Mouse (Mus musculus) cerebellum, postnatal 36 days (tissue): Measurements from ENCODE around the gene Rps15.
A peak's percentile ranks its signal among the peaks of the same experiment; 100 is the strongest.
"Not testable (repeated sequence)": the region's sequence is repeated elsewhere in the genome, so short reads cannot be mapped to it uniquely, and the experiment has no call there.

Experiments used
- DNase-seq, 2 experiments: peaks; one replicate each; pipeline ENCODE4 v3.0.0; 2021 to 2022; ENCODE audit warnings: mixed read lengths in 2 of 2

Gene Rps15

GRCm38 (mm10) chr10:80292251-80293146, at the start of gene Rps15:
TSS of gene Rps15 (plus strand) at chr10:80292453.
- DNase-seq, result peak; percentile 95 to 97

- DNase-seq, result no peak
Measured at GRCm38 (mm10) chr10:80242607-80243006, 49.6 kb upstream of the Rps15 start.

DNA sequence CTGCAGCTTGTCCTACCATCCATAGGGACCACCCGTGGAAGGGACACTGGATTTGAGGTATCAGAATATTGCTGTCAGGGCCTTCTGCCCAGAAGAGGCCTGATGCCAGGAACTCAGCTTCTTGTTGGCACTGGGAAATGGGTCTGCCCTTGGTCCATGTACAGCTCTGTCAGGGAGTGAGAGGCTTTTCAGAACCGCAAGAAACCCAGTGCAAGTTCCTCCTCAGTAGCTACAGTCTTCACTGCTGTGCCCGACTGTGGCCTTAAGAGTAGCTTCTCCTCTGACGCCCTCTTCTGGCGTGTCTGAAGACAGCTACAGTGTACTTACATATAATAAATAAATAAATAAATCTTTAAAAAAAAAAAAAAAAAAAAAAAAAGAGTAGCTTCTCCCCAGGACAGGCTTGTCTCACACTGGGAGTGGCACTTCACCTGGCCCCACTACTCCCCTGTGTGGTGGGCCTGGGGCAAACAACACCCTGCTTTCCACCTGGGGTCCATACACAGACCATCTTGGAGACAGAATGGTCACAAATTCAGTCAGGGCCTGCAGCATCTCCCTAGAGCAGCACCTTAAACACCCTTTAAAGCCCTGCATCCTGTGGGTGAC, 47.4 kb upstream of the Rps15 start:
- peak; percentile 65 to 73 for DNase-seq

- DNase-seq, result peak; percentile 84 to 92
Measured at GRCm38 (mm10) chr10:80245600-80245999, 46.7 kb upstream of the Rps15 start.

DNA sequence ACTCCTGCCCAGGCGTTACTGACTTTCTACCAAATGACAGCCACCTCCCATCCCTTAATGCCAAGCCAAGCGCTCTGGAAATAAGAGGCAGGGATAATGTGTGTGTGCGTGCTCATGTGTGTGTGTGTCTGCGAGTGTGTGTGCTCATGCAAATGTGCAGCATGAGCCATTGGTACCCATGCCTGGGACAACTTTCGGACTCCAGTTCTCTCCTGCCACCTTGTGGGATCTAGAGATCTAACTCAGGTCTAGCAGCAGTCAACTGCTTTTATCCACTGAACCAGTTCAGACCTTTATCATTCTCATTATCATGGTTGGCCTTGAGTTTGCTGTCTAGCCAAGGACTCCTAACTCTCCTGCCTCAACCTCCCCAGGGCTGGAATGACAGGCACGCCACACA, 44.4 kb upstream of the Rps15 start:
- no peak for DNase-seq

DNA sequence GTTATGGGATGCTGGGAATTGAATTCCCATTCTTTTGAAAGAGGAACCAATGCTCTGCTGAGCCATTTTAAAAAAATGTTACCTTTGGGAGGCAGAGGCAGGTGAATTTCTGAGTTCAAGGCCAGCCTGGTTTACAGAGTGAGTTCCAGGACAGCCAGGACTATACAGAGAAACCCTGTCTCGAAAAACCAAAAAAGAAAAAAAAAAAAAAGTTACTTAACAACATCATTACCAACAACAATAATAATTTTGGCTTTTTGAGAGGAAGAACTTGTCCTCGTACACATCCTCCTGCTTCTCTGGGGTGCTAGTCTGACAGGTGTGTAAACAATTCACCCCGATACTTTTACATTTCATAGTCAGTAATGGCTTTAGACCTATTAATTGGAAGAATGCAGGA, 43.8 kb upstream of the Rps15 start:
- not testable (repeated sequence) for DNase-seq

GRCm38 (mm10) chr10:80248971-80249640, 43.1 kb upstream of the Rps15 start, which contains the start of gene Ndufs7:
TSS of gene Ndufs7 (plus strand) at chr10:80249121.
- peak; percentile 93 to 99 for DNase-seq

GRCm38 (mm10) chr10:80250059-80250458, 42.2 kb upstream of the Rps15 start:
- DNase-seq, result no peak

GRCm38 (mm10) chr10:80250573-80250972, 41.7 kb upstream of the Rps15 start:
- no peak for DNase-seq

GRCm38 (mm10) chr10:80252011-80252410, 40.2 kb upstream of the Rps15 start:
- DNase-seq, result no peak

- DNase-seq, result no peak
Measured at GRCm38 (mm10) chr10:80252493-80253274, 39.6 kb upstream of the Rps15 start.

DNA sequence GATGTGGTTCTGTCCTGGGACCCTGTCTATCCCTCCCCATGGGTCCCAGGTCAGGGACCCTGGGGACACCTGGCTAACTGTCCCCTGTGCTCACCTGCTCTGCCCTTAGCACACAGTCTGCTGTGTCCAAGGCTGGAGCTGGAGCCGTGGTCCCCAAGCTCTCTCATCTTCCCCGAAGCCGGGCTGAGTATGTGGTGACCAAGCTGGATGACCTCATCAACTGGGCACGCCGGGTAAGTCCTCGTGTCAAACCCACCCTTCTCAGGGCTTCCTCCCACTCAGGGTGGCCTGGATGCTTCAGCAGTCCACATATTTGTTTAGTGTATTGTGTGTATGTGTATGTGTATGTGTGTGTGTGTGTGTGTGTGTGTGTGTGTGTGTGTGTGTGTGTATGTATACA, 38.7 kb upstream of the Rps15 start:
- no peak for DNase-seq

- DNase-seq, result no peak
Measured at GRCm38 (mm10) chr10:80254331-80255297, 37.6 kb upstream of the Rps15 start.

DNA sequence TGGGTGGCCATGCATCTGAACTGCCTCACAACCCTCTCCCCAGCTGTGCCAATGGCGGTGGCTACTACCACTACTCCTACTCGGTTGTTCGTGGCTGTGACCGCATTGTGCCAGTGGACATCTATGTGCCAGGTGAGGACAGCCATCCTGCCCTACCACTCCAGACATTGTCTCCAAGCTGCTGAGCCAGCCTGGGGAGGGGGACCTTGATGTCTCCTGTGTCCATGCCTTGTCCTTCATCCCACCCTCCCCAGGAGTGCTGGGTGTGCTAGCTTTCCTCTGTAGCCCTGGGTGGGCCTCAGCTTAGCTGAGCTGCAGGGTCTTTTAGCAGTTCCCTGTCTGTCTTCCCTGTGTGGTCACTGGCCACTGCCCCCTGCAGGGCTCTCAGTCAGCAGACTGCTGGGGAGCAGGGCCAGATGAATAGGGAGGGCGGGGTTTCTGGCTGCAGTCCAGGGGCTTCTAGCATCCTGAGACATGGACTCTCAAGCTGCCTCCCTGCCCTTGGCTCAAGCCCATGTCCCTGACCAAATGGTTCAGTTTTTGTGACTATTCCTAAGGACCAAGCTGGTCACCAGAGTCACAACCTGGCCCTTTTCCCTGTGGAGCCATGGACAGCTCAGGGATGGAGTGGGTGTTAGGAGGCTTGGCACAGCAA, 36.2 kb upstream of the Rps15 start:
- peak in 1 of 2 experiments; percentile 52 for DNase-seq

DNA sequence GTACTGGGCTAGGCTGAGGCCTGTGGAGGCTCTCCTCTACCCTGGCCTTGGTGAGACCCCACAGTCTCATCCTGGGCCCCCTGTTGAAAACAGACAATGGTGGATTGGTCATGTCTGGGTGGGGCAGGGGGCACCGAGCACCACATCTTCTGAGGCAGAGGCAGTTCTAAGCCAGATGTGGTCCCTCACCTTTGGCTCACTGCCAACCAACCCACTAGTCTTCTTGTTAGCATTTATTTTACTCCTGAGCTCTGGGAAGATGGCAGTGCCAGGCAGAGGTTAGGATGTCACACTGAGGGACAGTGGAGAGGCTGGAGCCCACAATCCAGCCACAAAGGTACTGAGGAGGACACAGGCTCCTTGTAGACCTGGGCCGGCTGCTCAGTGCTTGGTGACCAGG, 34.3 kb upstream of the Rps15 start:
- DNase-seq, result no peak

DNA sequence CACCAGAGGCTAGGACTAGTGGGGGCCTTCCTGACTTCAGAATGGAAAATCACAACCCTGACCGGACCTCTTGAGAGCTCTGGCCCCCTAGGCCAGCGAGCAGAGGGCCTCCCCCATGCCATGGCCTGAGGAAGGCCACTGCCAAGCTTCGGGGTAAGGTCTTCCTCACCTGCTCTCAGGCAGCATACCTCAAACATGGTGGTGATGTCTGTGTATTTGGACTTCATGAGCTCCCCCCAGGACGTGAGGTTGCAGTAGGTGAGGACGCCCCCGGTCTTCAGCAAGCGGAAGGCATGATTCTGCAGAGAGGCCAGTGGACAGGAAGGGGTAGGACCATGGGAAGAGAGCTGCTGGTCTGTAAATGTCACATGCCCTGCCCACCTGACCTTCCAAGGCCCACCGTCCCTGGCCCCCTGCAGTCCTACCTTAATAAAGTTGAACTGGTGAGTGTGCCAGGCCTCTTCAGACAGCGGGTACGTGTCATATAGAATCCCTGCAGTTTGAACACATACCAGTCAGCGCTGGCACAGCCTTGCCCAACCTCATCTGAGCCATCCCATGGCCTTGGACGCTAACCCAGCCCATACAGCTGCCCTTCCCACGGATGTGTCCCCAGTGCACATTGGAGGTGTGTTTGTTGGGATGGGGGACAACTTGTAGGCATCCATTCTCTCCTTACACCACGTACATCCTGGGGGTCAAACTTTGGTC, 33.3 kb upstream of the Rps15 start:
- no peak for DNase-seq

DNA sequence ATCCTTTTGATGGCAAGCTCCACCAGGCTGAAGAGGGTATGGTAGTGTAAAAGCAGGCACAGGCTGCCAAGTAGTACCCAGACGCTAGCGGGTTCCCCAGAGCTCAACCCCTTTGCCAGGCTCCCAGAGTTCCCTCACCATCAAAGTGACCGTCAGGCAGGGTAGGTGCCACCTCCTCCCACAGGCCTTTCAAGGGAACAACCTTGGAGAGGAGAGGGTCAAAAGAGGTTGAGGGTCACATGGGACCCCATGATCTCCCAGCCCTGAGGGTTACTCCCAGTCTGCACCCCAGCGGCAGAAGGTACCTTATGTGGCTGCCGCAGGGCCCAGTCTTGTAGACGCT, 32.8 kb upstream of the Rps15 start:
- no peak for DNase-seq

GRCm38 (mm10) chr10:80259861-80260641, 32.2 kb upstream of the Rps15 start:
- peak; percentile 77 to 80 for DNase-seq
